ENCODE assay signal across 9 mouse cellular contexts in genomic region chr6:136620361-136621139, GRCm38 (mm10). TPM values are rescaled to one million over a fixed set of nuclear protein-coding genes. Genes with fewer than 3 reads are reported as not detected.
A peak's percentile ranks its signal among the peaks of the same experiment; 100 is the strongest.
DNase-seq lines count a peak whose midpoint lies in the region; ATAC-seq and TF ChIP-seq lines count a peak whose summit lies in the region.
"Had no signal": no experiment of that assay in that cellular context is flagged by ENCODE, and none has a peak within 500 bp of the region (broad histone marks: within the 10 kb centered on the region; RNA-seq: fewer than 3 reads in every experiment).

No protein-coding gene starts in this region.

- TF ChIP-seq POLR2A in cerebellum, adult 2 months (IDR thresholded peaks at IDR 0.05; ENCODE audit: borderline replicate concordance, insufficient read depth, low read length) = no peak

- WGBS in cerebellum, adult 2 months = 64% methylated on average over 17 of the region's 17 CpGs
- WGBS in forebrain, embryonic 16.5 days = 49% methylated on average over 17 of the region's 17 CpGs
- WGBS in lung, embryonic 14.5 days = 31% methylated on average over 17 of the region's 17 CpGs

- H3K27ac ChIP-seq in cerebellum, adult 2 months (ENCODE audit: insufficient read depth, low read length) = no peak overlapping the region
- no peak overlapping the region for H3K27ac ChIP-seq in forebrain, embryonic 16.5 days (ENCODE audit: low read length)
- no peak overlapping the region for H3K27ac ChIP-seq in lung, embryonic 14.5 days (ENCODE audit: low read depth)
- H3K27ac ChIP-seq: midbrain, embryonic 12.5 days had no signal

- H3K4me1 ChIP-seq in cerebellum, adult 2 months (ENCODE audit: control insufficient read depth, insufficient read depth, low read length) = no peaks in the 10 kb centered on the region
- H3K4me1 ChIP-seq in forebrain, embryonic 16.5 days (replicated peaks; ENCODE audit: control insufficient read depth, insufficient read depth, low read length) = no peaks in the 10 kb centered on the region
- H3K4me1 ChIP-seq in lung, embryonic 14.5 days (ENCODE audit: insufficient read depth) = no peaks in the 10 kb centered on the region
- H3K4me1 ChIP-seq: midbrain, embryonic 12.5 days had no signal

- no peaks in the 10 kb centered on the region for H3K36me3 ChIP-seq in forebrain, embryonic 16.5 days (ENCODE audit: control insufficient read depth, insufficient read depth)
- no peaks in the 10 kb centered on the region for H3K36me3 ChIP-seq in lung, embryonic 14.5 days (ENCODE audit: insufficient read depth)
- H3K36me3 ChIP-seq: midbrain, embryonic 12.5 days had no signal

- intact Hi-C loops in heart, postnatal 36 days (cut with DNase I) = loop anchor here (1.0 to 10.0 kb wide), 4 partner anchors 102 to 364 kb away; no protein-coding TSS in a partner anchor

- H3K4me2 ChIP-seq in forebrain, embryonic 16.5 days (ENCODE audit: low read length) = no peak overlapping the region
- H3K4me2 ChIP-seq in lung, embryonic 14.5 days = peak overlapping the region; percentile 39
- H3K4me2 ChIP-seq: midbrain, embryonic 12.5 days had no signal

- H3K9me3 ChIP-seq in forebrain, embryonic 16.5 days (ENCODE audit: control insufficient read depth, low read length) = no peaks in the 10 kb centered on the region
- no peaks in the 10 kb centered on the region for H3K9me3 ChIP-seq in lung, embryonic 14.5 days (ENCODE audit: low read depth, low read length)
- H3K9me3 ChIP-seq: midbrain, embryonic 12.5 days had no signal

- no peak overlapping the region for H3K4me3 ChIP-seq in cerebellum, adult 2 months (replicated peaks; ENCODE audit: insufficient read depth, low read depth, low read length)
- no peak overlapping the region for H3K4me3 ChIP-seq in forebrain, embryonic 16.5 days (replicated peaks; ENCODE audit: low read length)
- no peak overlapping the region for H3K4me3 ChIP-seq in lung, embryonic 14.5 days (ENCODE audit: low read depth, low read length)
- H3K4me3 ChIP-seq: midbrain, embryonic 12.5 days had no signal

- peak; percentile 47; the same call in 1 of the 2 replicates for ATAC-seq in forebrain, embryonic 16.5 days
- ATAC-seq in lung, embryonic 14.5 days (ENCODE audit: insufficient read depth) = peak; percentile 61

- no peak overlapping the region for H3K9ac ChIP-seq in forebrain, embryonic 16.5 days (replicated peaks; ENCODE audit: low read depth, low read length)
- no peak overlapping the region for H3K9ac ChIP-seq in lung, embryonic 14.5 days
- H3K9ac ChIP-seq: midbrain, embryonic 12.5 days had no signal

- TF ChIP-seq CTCF in cerebellum, adult 2 months (IDR thresholded peaks at IDR 0.05; ENCODE audit: borderline replicate concordance, insufficient read depth, low read depth, low read length) = peak; percentile 54; the same call in 1 of the 2 replicates
- peak; percentile 88 for TF ChIP-seq CTCF in lung, embryonic 14.5 days (IDR thresholded peaks at IDR 0.05; ENCODE audit: low read depth)

- no peaks in the 10 kb centered on the region for H3K27me3 ChIP-seq in cerebellum, adult 2 months (ENCODE audit: control insufficient read depth, insufficient read depth, low read length)
- no peaks in the 10 kb centered on the region for H3K27me3 ChIP-seq in forebrain, embryonic 16.5 days (replicated peaks; ENCODE audit: control insufficient read depth, insufficient read depth, low read length)
- no peaks in the 10 kb centered on the region for H3K27me3 ChIP-seq in lung, embryonic 14.5 days (ENCODE audit: insufficient read depth, low read length)
- H3K27me3 ChIP-seq: midbrain, embryonic 12.5 days had no signal

- DNase-seq in MEL-GATA-1-ER (ENCODE audit: extremely low read depth, low read depth) = peak; percentile 62
- peak; percentile 61 to 71 for DNase-seq in cerebellum, adult 2 months
- peak; percentile 76 to 86 for DNase-seq in heart, postnatal 36 days
- DNase-seq in layer of hippocampus, adult 18-20 months (ENCODE audit: low spot score in 2 of 2) = peak; percentile 67 to 90
- DNase-seq in lung, embryonic 14.5 days = peak; percentile 98
- peak; percentile 69 for DNase-seq in retina, postnatal 7 days (ENCODE audit: low read depth, low spot score)
- DNase-seq in thymus, postnatal 4 days = peak; percentile 91

RNA-seq across cellular contexts. Expression of gene Plbd1, which starts 41.2 kb away (rescaled TPM):
- 0.11 and 0.15 TPM in 2 replicates for polyA plus RNA-seq in cerebellum, adult 2 months (2012; rRNA removed)
- 0.46 and 0.75 TPM in 2 replicates for polyA plus RNA-seq in forebrain, embryonic 16.5 days (2015; fragmentation: Nextera tagmentation; extraction: Ambion mirVana)
- 10 to 100 TPM; 46.5 TPM for total RNA-seq in heart, postnatal 36 days (2021)
- under 1 TPM in 1 of 2 experiments, not detected in 1; 0.30 TPM for total RNA-seq in layer of hippocampus, adult 18-20 months (2021)
- 2.9 and 4.3 TPM in 2 replicates for polyA plus RNA-seq in lung, embryonic 14.5 days (2014; fragmentation: Nextera tagmentation; extraction: Ambion mirVana)
